In the genomic region with DNA sequence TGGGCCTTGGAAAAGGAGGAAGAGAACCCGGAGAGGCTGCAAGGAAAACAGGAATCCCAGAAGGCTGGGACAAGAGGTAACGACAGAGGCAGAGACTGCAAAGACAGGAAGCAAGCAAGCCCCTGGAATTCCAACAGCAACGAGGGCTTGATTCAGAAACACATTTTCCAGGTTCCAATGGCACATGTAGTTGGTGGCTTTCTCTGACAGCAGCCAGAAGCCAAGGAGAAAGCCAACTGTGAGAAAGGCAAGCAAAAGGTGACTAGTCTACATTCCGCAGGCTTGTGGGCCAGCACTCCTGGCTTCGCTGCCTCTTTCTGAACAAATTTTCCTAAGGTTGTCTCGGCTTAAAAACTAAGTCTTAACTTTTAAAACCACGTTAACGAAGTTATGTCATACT, we compare ENCODE assay signal across 8 mouse cellular contexts. TPM values are rescaled to one million over a fixed set of nuclear protein-coding genes. Genes with fewer than 3 reads are reported as not detected.
DNase-seq lines count a peak whose midpoint lies in the region; ATAC-seq and TF ChIP-seq lines count a peak whose summit lies in the region.

No protein-coding gene starts in this region.

- H3K9me3 ChIP-seq in forebrain, embryonic 12.5 days: no peaks in the 10 kb centered on the region

- no peaks in the 10 kb centered on the region for H3K27me3 ChIP-seq in forebrain, embryonic 12.5 days

- peak; percentile 31 for DNase-seq in kidney, adult 9 months
- no peak for DNase-seq in kidney, postnatal 36 days
- DNase-seq in NIH3T3 (ENCODE audit: low read depth): peak; percentile 33
- DNase-seq in large intestine, adult 2 months (ENCODE audit: low read depth, low spot score): peak; percentile 22
- DNase-seq in left cerebral cortex, adult 8-10 months (ENCODE audit: low spot score in 2 of 2): no peak
- DNase-seq in T-cell, adult 2 months (ENCODE audit: low spot score): no peak

- peak overlapping the region; percentile 45 for H3K4me3 ChIP-seq in forebrain, embryonic 12.5 days (replicated peaks)
- H3K4me3 ChIP-seq in olfactory bulb, adult 2 months (ENCODE audit: insufficient read depth, low read depth, low read length): peak overlapping the region; percentile 50

- peak overlapping the region; percentile 60 for H3K4me2 ChIP-seq in forebrain, embryonic 12.5 days

- H3K4me1 ChIP-seq in forebrain, embryonic 12.5 days: peaks cover 13% of the 10 kb centered on the region
- peaks cover 7% of the 10 kb centered on the region; the same call in 1 of the 2 replicates for H3K4me1 ChIP-seq in olfactory bulb, adult 2 months (ENCODE audit: control insufficient read depth, insufficient read depth, low read length)

- no peak overlapping the region for H3K27ac ChIP-seq in forebrain, embryonic 12.5 days
- no peak overlapping the region for H3K27ac ChIP-seq in olfactory bulb, adult 2 months (ENCODE audit: insufficient read depth, low read depth, low read length)

- peak overlapping the region; percentile 46 for H3K9ac ChIP-seq in forebrain, embryonic 12.5 days

- 10% methylated on average over 8 of the region's 8 CpGs for WGBS in forebrain, embryonic 12.5 days
- WGBS in large intestine, adult 2 months: 2% methylated on average over 8 of the region's 8 CpGs
- 2% methylated on average over 8 of the region's 8 CpGs for WGBS in olfactory bulb, adult 2 months

- no peak for TF ChIP-seq CTCF in olfactory bulb, adult 2 months (IDR thresholded peaks at IDR 0.05; ENCODE audit: insufficient read depth, low read depth, low read length)

- 0 out of 2 replicates have a peak, but pooled peaks have one; percentile 16 for ATAC-seq in forebrain, embryonic 12.5 days (ENCODE audit: low FRiP score)

- peaks cover 6% of the 10 kb centered on the region; the same call in 1 of the 2 replicates for H3K36me3 ChIP-seq in forebrain, embryonic 12.5 days (replicated peaks)

- no peak for TF ChIP-seq POLR2A in olfactory bulb, adult 2 months (IDR thresholded peaks at IDR 0.05; ENCODE audit: insufficient read depth, low read depth, low read length)

RNA-seq across cellular contexts. Expression of gene Podn, which starts 25.5 kb away (rescaled TPM):
- 0.21 and 0.27 TPM in 2 replicates for polyA plus RNA-seq in forebrain, embryonic 12.5 days (2016; fragmentation: Nextera tagmentation; extraction: Ambion mirVana)
- 19.0 and 53.1 TPM in 2 replicates for polyA plus RNA-seq in large intestine, adult 2 months (2012; rRNA removed)
- polyA plus RNA-seq in olfactory bulb, adult 2 months (2012; ENCODE audit: insufficient read depth, insufficient read length, low replicate concordance, missing spikeins): not detected in 2 replicates
- 1 to 10 TPM; 6.8 to 8.9 (median 7.4) TPM for total RNA-seq in left cerebral cortex, adult 8-10 months (2022)

Comparison
In these comparisons a context has a peak if more than half of its experiments do, and no peak if none do; other contexts are left out.
1. DNase-seq: peak in kidney, adult 9 months (single experiment), NIH3T3 (single experiment) and large intestine, adult 2 months (single experiment); none in kidney, postnatal 36 days (0 of 2), left cerebral cortex, adult 8-10 months (0 of 2) and T-cell, adult 2 months (single experiment).
2. RNA of gene Podn, which starts 25.5 kb away (polyA plus RNA-seq): 19.0 to 53.1 TPM in large intestine, adult 2 months; 0.21 to 0.27 TPM in forebrain, embryonic 12.5 days and not detected in olfactory bulb, adult 2 months; every median in the first group is over 10 times any median in the second.